Mouse (Mus musculus) MEL (cell line): ENCODE results near the gene Atg7. TPM values are rescaled to one million over a fixed set of nuclear protein-coding genes. Genes with fewer than 3 reads are reported as not detected.

Source experiments
- DNase-seq: peaks from one replicate; pipeline ENCODE4 v3.0.0; 2011; ENCODE audit warnings: low read depth, low spot score
- H3K27ac ChIP-seq: 2 replicates; pipeline ENCODE4 v1.5.1; 2012; ENCODE audit warnings: low read depth, mild to moderate bottlenecking, control low read depth, low read length, moderate library complexity; ENCODE audit not compliant: control insufficient read depth
- H3K27me3 ChIP-seq, 2 experiments: fragments of 150-350 bp in 1 of 2; sonication (generic) in 1 of 2; 2 replicates each; pipeline ENCODE4 v1.6.1; 2012; ENCODE audit warnings: low read length in 2 of 2, mild to moderate bottlenecking in 2 of 2, improper control_type of control experiment in 1 of 2, moderate library complexity in 1 of 2; ENCODE audit not compliant: insufficient read depth in 2 of 2, control insufficient read depth in 1 of 2
- H3K36me3 ChIP-seq, 2 experiments: 2 replicates each; pipeline ENCODE4 v1.6.1; 2012 to 2014; ENCODE audit warnings: low read length in 2 of 2, improper control_type of control experiment in 1 of 2, inconsistent platforms in 1 of 2, mild to moderate bottlenecking in 1 of 2; ENCODE audit not compliant: insufficient read depth in 2 of 2, control insufficient read depth in 1 of 2
- H3K4me1 ChIP-seq, 2 experiments: fragments of 150-350 bp in 1 of 2; sonication (generic) in 1 of 2; 2 replicates each; pipeline ENCODE4 v1.6.1; 2012; ENCODE audit warnings: low read length in 2 of 2, improper control_type of control experiment in 1 of 2, mild to moderate bottlenecking in 1 of 2; ENCODE audit not compliant: insufficient read depth in 2 of 2, control insufficient read depth in 1 of 2
- H3K4me3 ChIP-seq, 2 experiments: fragments of 150-350 bp in 1 of 2; sonication (generic) in 1 of 2; 2 replicates each; pipeline ENCODE4 v1.5.1; 2012; ENCODE audit warnings: low read depth in 2 of 2, low read length in 2 of 2, mild to moderate bottlenecking in 2 of 2, moderate library complexity in 2 of 2, control low read depth in 1 of 2, improper control_type of control experiment in 1 of 2; ENCODE audit not compliant: control insufficient read depth in 1 of 2, insufficient read depth in 1 of 2
- H3K79me2 ChIP-seq: 2 replicates; pipeline ENCODE4 v1.6.1; 2012; ENCODE audit warnings: mild to moderate bottlenecking, low read length, moderate library complexity; ENCODE audit not compliant: control insufficient read depth, poor library complexity, insufficient read depth
- H3K9ac ChIP-seq: 2 replicates; pipeline ENCODE4 v1.6.1; 2012; ENCODE audit warnings: low read depth, mild to moderate bottlenecking, control low read depth, low read length, moderate library complexity; ENCODE audit not compliant: control insufficient read depth, poor library complexity, severe bottlenecking
- H3K9me3 ChIP-seq: fragments of 150-350 bp; sonication (generic); replicated peaks from 2 replicates; pipeline ENCODE4 v1.6.1; 2012; ENCODE audit warnings: mild to moderate bottlenecking, low read length, improper control_type of control experiment, moderate library complexity; ENCODE audit not compliant: insufficient read depth
- CHD1 ChIP-seq: IDR thresholded peaks from 2 replicates; pipeline ENCODE4 v1.6.1; 2012; ENCODE audit warnings: low read depth, mild to moderate bottlenecking, inconsistent platforms, low read length, improper control_type of control experiment
- CTCF ChIP-seq, 3 experiments: IDR thresholded peaks in 2 of 3; conservative IDR thresholded peaks in 1 of 3; 2 replicates each; pipeline ENCODE4 v1.5.1; 2011 to 2012; ENCODE audit warnings: low read length in 3 of 3, low read depth in 2 of 3, mild to moderate bottlenecking in 2 of 3, improper control_type of control experiment in 1 of 3, inconsistent platforms in 1 of 3, mixed read lengths in 1 of 3, moderate library complexity in 1 of 3; ENCODE audit not compliant: control insufficient read depth in 1 of 3, insufficient read depth in 1 of 3, poor library complexity in 1 of 3, severe bottlenecking in 1 of 3
- E2F4 ChIP-seq: IDR thresholded peaks from 2 replicates; pipeline ENCODE4 v1.6.1; 2011; ENCODE audit warnings: low read depth, low read length, improper control_type of control experiment, borderline replicate concordance
- EP300 ChIP-seq, 2 experiments: IDR thresholded peaks; 2 replicates each; pipeline ENCODE4 v1.6.1; 2011; ENCODE audit warnings: improper control_type of control experiment in 2 of 2, low read length in 2 of 2, low read depth in 1 of 2, mild to moderate bottlenecking in 1 of 2
- ETS1 ChIP-seq: IDR thresholded peaks from 2 replicates; pipeline ENCODE4 v1.6.1; 2012; ENCODE audit warnings: low read depth, mild to moderate bottlenecking, inconsistent platforms, low read length, improper control_type of control experiment, moderate library complexity
- GABPA ChIP-seq: IDR thresholded peaks from 2 replicates; pipeline ENCODE4 v1.6.1; 2012; ENCODE audit warnings: low read depth, mild to moderate bottlenecking, inconsistent platforms, low read length, improper control_type of control experiment, moderate library complexity
- GATA1 ChIP-seq: IDR thresholded peaks from 2 replicates; pipeline ENCODE4 v1.6.1; 2011; ENCODE audit warnings: low read depth, low read length, improper control_type of control experiment
- HCFC1 ChIP-seq: IDR thresholded peaks from 2 replicates; pipeline ENCODE4 v1.6.1; 2012; ENCODE audit warnings: low read depth, mild to moderate bottlenecking, inconsistent platforms, low read length, improper control_type of control experiment, moderate library complexity
- JUND ChIP-seq: IDR thresholded peaks from 2 replicates; pipeline ENCODE4 v1.6.1; 2011; ENCODE audit warnings: low read depth, mild to moderate bottlenecking, improper control_type of control experiment, low read length
- KAT2A ChIP-seq: conservative IDR thresholded peaks from 2 replicates; pipeline ENCODE4 v1.6.1; 2012; ENCODE audit warnings: low read depth, low read length, improper control_type of control experiment, inconsistent platforms
- MAX ChIP-seq: IDR thresholded peaks from 2 replicates; pipeline ENCODE4 v1.6.1; 2011; ENCODE audit warnings: low read length, improper control_type of control experiment
- MEF2A ChIP-seq: IDR thresholded peaks from 2 replicates; pipeline ENCODE4 v1.6.1; 2014; ENCODE audit warnings: low read depth, mild to moderate bottlenecking, inconsistent platforms, low read length, improper control_type of control experiment; ENCODE audit not compliant: poor library complexity, insufficient replicate concordance, severe bottlenecking; ENCODE audit errors: extremely low read depth
- MXI1 ChIP-seq: IDR thresholded peaks from 2 replicates; pipeline ENCODE4 v1.6.1; 2011; ENCODE audit warnings: mild to moderate bottlenecking, low read depth, low read length, improper control_type of control experiment
- MYC ChIP-seq: IDR thresholded peaks from 2 replicates; pipeline ENCODE4 v1.6.1; 2011; ENCODE audit warnings: low read depth, mild to moderate bottlenecking, low read length, improper control_type of control experiment, moderate library complexity
- NELFE ChIP-seq: IDR thresholded peaks from 2 replicates; pipeline ENCODE4 v1.6.1; 2011; ENCODE audit warnings: low read depth, low read length, improper control_type of control experiment
- NRF1 ChIP-seq: IDR thresholded peaks from 2 replicates; pipeline ENCODE4 v1.6.1; 2014; ENCODE audit warnings: low read depth, mild to moderate bottlenecking, inconsistent platforms, low read length, improper control_type of control experiment, moderate library complexity; ENCODE audit not compliant: poor library complexity, insufficient read depth, severe bottlenecking
- RAD21 ChIP-seq: IDR thresholded peaks from 2 replicates; pipeline ENCODE4 v1.6.1; 2011; ENCODE audit warnings: mild to moderate bottlenecking, low read depth, low read length, improper control_type of control experiment
- SIN3A ChIP-seq: IDR thresholded peaks from 2 replicates; pipeline ENCODE4 v1.6.1; 2012; ENCODE audit warnings: low read length, improper control_type of control experiment, inconsistent platforms
- SMC3 ChIP-seq: IDR thresholded peaks from 2 replicates; pipeline ENCODE4 v1.6.1; 2011; ENCODE audit warnings: low read depth, low read length, improper control_type of control experiment
- TCF12 ChIP-seq: IDR thresholded peaks from 2 replicates; pipeline ENCODE4 v1.6.1; 2014; ENCODE audit warnings: low read depth, mild to moderate bottlenecking, inconsistent platforms, low read length, improper control_type of control experiment, moderate library complexity
- USF1 ChIP-seq: IDR thresholded peaks from 2 replicates; pipeline ENCODE4 v1.6.1; 2014; ENCODE audit warnings: low read depth, mild to moderate bottlenecking, inconsistent platforms, low read length, improper control_type of control experiment, moderate library complexity
- USF2 ChIP-seq, 2 experiments: IDR thresholded peaks; 2 replicates each; pipeline ENCODE4 v1.6.1; 2011 to 2012; ENCODE audit warnings: improper control_type of control experiment in 2 of 2, low read length in 2 of 2, borderline replicate concordance in 1 of 2, inconsistent platforms in 1 of 2, low read depth in 1 of 2, mild to moderate bottlenecking in 1 of 2; ENCODE audit not compliant: insufficient read depth in 1 of 2
- ZC3H11A ChIP-seq: IDR thresholded peaks from 2 replicates; pipeline ENCODE4 v1.6.1; 2012; ENCODE audit warnings: low read depth, mild to moderate bottlenecking, inconsistent platforms, low read length, improper control_type of control experiment
- ZKSCAN1 ChIP-seq: IDR thresholded peaks from 2 replicates; pipeline ENCODE4 v1.6.1; 2012; ENCODE audit warnings: low read depth, mild to moderate bottlenecking, inconsistent platforms, low read length, improper control_type of control experiment, moderate library complexity
- ZMIZ1 ChIP-seq: IDR thresholded peaks from 2 replicates; pipeline ENCODE4 v1.6.1; 2012; ENCODE audit warnings: low read depth, mild to moderate bottlenecking, inconsistent platforms, low read length, improper control_type of control experiment, moderate library complexity
- polyA plus RNA-seq, 2 experiments: library from polyadenylated mRNA; stranded (reverse) in 1 of 2; unstranded in 1 of 2; fragments of >175 nt in 1 of 2; fragments of >200 nt in 1 of 2; gene quantifications; 2 replicates each; pipeline versions ENCODE4 v1.2.1 to v1.2.4; 2012; ENCODE audit warnings: low replicate concordance in 2 of 2, low read depth in 1 of 2; ENCODE audit not compliant: insufficient read length in 2 of 2, insufficient read depth in 1 of 2, missing spikeins in 1 of 2
- total RNA-seq: library from RNA; depleted of rRNA; stranded (reverse); fragments of 300-350 nt; gene quantifications from 2 replicates; pipeline ENCODE4 v1.2.3, GENCODE M21; 2012

The Atg7 gene
- total and polyA plus RNA-seq, 3 experiments, result 14.6 TPM; not detected in 1

GRCm38 (mm10) chr6:114692691-114693090 lies 49.8 kb downstream of the Atg7 start:
- no peaks in the 10 kb centered on the region for H3K79me2 ChIP-seq
- DNase-seq, result no peak
- no peak overlapping the region for H3K27ac ChIP-seq
- no peaks in the 10 kb centered on the region for H3K27me3 ChIP-seq
- TF ChIP-seq EP300 (IDR thresholded peaks at IDR 0.05; ENCODE audit: low read depth in 1 of 2, low read length in 2 of 2) (no peak), SMC3 (no peak), KAT2A (no peak), SIN3A (no peak), GABPA (no peak), MYC (no peak), CHD1 (no peak), E2F4 (no peak), MXI1 (no peak), NELFE (no peak), ZMIZ1 (no peak), USF2 (IDR thresholded peaks at IDR 0.05; ENCODE audit: borderline replicate concordance in 1 of 2, insufficient read depth in 1 of 2, low read depth in 1 of 2, low read length in 2 of 2) (no peak), JUND (no peak), USF1 (no peak), CTCF (IDR thresholded peaks at IDR 0.05 in 2 of 3, conservative IDR thresholded peaks at IDR 0.05 in 1 of 3; ENCODE audit: control insufficient read depth in 1 of 3, insufficient read depth in 1 of 3, low read depth in 2 of 3, low read length in 3 of 3, poor library complexity in 1 of 3, severe bottlenecking in 1 of 3) (no peak), RAD21 (no peak), HCFC1 (no peak), NRF1 (no peak), ZKSCAN1 (no peak), MAX (no peak)
- no peak overlapping the region for H3K4me3 ChIP-seq
- peaks cover 0 to 5% of the 10 kb centered on the region in 2 experiments; a peak in 2 of 4 replicates for H3K4me1 ChIP-seq
- H3K9ac ChIP-seq, result no peak overlapping the region
- no peaks in the 10 kb centered on the region for H3K9me3 ChIP-seq
- peaks cover 0 to 4% of the 10 kb centered on the region in 2 experiments; a peak in 2 of 4 replicates for H3K36me3 ChIP-seq

GRCm38 (mm10) chr6:114697646-114698490 lies 55.0 kb downstream of the Atg7 start:
- peak; percentile 80 for DNase-seq
- H3K9ac ChIP-seq, result no peak overlapping the region
- peaks cover 0 to 5% of the 10 kb centered on the region in 2 experiments; a peak in 2 of 4 replicates for H3K4me1 ChIP-seq
- H3K27me3 ChIP-seq, result no peaks in the 10 kb centered on the region
- TF ChIP-seq USF2 (IDR thresholded peaks at IDR 0.05; ENCODE audit: borderline replicate concordance in 1 of 2, insufficient read depth in 1 of 2, low read depth in 1 of 2, low read length in 2 of 2) (no peak), ETS1 (no peak), CTCF (IDR thresholded peaks at IDR 0.05 in 2 of 3, conservative IDR thresholded peaks at IDR 0.05 in 1 of 3; ENCODE audit: control insufficient read depth in 1 of 3, insufficient read depth in 1 of 3, low read depth in 2 of 3, low read length in 3 of 3, poor library complexity in 1 of 3, severe bottlenecking in 1 of 3) (peak; percentile 77 to 84 (median 77)), HCFC1 (no peak), ZMIZ1 (no peak), ZC3H11A (peak; percentile 63), KAT2A (no peak), SMC3 (peak; percentile 80), GATA1 (no peak), MEF2A (no peak), RAD21 (peak; percentile 79), TCF12 (no peak), GABPA (no peak)
- H3K4me3 ChIP-seq, result no peak overlapping the region
- H3K79me2 ChIP-seq, result no peaks in the 10 kb centered on the region
- H3K27ac ChIP-seq, result no peak overlapping the region
- H3K36me3 ChIP-seq, result peaks cover 0 to 4% of the 10 kb centered on the region in 2 experiments; a peak in 2 of 4 replicates
- no peaks in the 10 kb centered on the region for H3K9me3 ChIP-seq
